Mouse (Mus musculus): ENCODE data around the gene Cog5.

Cog5 gene

DNA sequence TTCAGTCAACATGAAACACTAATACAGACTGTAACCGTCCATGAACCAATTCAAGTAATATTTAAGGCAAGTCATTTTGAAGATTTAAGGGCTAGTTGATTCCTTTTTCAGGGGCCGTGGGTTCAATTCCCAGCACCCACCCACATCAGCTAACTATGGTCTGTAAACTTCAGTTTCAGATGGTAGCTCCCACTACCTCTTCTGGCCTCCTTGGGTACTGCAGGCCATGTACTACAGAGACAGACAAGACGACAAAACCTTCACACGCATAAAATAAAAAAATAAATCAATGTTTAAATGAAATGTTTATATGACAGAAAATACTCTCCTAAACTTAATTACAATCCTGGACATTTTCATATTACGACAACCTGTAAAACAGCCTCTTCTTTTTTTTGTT lies 292.8 kb downstream of the Cog5 start:
- no peak for DNase-seq

- DNase-seq: no peak
Measured at GRCm38 (mm10) chr12:31948101-31949000, 293.7 kb downstream of the Cog5 start.

GRCm38 (mm10) chr12:31949193-31949741 lies 294.6 kb downstream of the Cog5 start:
- peak; percentile 99 for DNase-seq

DNA sequence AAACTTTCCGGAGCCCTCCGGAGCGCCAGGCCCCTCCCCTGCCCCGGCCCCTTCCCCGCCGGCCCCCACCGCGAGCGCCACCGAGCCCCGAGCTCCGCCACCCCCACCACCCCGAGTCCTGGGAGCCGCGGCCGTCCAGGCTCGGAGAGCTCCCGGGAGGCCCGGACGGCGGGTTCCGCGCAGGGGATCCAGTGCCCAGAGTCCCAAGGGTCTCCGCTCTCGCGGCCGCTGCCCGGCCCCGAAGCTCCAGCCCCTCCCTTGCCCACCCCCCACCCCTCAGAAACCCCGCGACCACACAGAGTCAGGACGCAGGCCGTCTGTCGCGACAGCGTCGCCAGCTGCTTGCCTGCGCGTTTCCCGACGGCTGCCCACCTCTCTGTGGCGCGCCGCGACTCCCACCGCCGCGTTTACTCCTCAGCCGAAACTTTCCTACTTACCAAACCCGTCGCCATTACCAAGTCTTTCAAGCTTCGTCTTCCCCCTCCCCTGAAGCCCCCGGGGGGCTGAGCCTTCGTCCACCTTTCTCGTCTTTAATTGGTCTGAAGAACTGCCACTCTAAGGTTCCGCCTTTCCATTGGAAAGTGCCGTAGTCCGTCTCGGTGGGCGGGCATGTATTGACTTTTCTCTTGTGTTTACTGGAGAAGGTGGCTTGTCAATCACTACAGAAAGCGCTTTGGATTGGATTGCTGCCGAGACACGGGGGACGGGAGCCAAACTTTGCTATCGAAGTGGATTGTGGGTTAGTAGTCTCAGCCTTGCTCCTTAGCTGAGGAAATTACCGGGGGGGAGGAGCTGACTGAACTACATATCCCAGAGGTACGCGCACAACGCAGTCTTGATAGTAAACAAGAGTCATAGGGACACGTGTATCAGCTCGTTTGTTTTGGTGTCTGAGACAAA lies 295.3 kb downstream of the Cog5 start, which contains the start of gene Hbp1:
Gene Hbp1 (minus strand): TSS at position 777 of the 900 bp plus-strand sequence.
- DNase-seq: peak; percentile 100

DNA sequence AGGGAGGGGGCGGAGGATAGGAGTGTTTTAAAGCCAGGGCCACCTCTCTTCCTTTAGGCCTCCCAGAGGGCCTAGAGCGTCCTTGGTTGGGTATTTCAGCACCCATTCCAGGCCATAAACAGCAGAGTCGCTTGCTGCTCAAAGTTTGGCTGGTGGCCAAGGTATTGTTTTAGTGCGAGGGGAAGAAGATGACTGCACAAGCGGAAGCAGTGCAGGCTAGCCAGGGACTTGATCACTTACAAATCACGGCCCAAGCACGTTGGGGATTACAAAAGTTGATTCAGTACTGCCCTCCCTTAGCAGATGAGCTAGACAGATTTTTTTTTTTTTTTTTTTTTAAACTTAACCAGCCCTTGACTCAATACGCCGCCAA lies 296.0 kb downstream of the Cog5 start:
- DNase-seq: no peak

DNA sequence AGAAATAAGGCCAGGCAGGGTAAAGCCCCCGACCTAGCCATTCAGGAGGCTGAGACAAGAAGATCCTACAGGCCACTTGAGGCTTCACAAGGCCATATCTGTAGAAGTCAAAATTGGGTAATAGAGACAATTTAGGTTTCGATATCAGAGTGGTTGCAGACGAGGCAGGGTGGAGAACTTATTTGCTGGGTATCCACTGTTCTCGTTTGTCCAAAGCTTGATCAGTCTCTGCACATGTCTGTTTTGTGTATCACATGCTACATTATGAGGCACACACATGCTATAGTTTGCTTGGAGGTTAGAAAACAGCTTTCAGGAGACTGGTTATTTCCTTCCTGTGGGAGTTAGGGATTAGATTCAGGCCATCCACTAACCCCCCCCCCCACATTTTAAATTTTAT lies 301.2 kb downstream of the Cog5 start:
- DNase-seq: no peak

GRCm38 (mm10) chr12:31964074-31964473 lies 309.4 kb downstream of the Cog5 start:
- no peak for DNase-seq

- DNase-seq: peak; percentile 46
Measured at GRCm38 (mm10) chr12:31965517-31966212, 311.0 kb downstream of the Cog5 start.

- DNase-seq: peak; percentile 61
Measured at GRCm38 (mm10) chr12:31966405-31966804, 311.7 kb downstream of the Cog5 start.

DNA sequence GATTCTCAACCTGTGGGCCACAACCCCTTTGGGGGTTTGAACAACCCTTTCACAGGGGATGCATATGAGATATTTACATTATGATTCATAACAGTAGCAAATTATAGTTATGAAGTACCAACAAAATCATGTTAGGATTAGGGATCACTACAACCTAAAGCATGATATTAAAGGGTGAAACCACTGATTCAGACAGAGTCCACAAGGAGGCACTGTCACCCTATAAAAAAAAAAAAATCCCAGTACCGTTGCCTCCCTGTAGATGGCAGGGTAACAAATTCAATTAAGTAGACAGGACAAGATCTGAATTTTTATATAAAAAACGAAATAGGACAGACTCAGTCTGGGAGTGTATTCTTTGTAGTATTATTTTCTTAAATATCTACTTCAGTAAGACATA lies 312.9 kb downstream of the Cog5 start:
- no peak for DNase-seq

DNA sequence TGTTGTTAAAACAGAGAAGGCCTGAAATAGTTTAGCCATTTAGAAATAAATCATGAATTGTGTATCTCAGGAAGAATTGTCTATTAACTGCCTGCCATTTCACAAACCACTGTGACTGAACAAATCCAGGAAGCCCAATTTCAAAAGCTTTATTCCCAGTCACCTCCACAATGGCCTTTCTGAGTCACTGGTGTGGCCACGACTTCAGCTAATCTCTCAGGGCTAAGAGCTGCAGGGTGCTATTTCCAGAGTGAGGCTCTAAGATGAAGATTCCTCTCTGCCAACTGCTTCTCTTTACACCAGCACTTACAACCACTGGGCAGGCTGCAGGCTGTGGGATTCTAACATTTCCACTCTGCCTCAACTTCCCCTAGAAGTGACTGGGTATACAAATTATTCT lies 314.4 kb downstream of the Cog5 start:
- no peak for DNase-seq

DNA sequence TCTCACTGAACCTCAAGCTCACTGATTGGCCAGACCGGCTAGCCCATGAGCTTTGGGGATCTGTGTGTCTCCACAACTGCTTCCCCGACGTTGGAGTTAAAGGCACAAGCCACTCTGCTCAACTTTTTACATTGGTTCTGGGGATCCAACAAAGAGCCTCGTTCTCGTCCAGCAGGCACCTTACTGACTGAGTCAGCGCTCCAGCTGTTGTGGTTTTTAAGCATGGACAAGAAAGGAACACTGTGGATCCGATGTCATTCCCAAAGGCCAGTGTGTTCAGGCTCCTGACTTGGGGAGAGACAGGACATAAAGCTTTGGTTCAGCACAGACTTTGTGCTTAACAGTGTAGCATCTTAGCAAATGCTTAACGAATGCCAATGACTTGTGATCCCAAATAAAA lies 316.9 kb downstream of the Cog5 start:
- peak; percentile 73 for DNase-seq

DNA sequence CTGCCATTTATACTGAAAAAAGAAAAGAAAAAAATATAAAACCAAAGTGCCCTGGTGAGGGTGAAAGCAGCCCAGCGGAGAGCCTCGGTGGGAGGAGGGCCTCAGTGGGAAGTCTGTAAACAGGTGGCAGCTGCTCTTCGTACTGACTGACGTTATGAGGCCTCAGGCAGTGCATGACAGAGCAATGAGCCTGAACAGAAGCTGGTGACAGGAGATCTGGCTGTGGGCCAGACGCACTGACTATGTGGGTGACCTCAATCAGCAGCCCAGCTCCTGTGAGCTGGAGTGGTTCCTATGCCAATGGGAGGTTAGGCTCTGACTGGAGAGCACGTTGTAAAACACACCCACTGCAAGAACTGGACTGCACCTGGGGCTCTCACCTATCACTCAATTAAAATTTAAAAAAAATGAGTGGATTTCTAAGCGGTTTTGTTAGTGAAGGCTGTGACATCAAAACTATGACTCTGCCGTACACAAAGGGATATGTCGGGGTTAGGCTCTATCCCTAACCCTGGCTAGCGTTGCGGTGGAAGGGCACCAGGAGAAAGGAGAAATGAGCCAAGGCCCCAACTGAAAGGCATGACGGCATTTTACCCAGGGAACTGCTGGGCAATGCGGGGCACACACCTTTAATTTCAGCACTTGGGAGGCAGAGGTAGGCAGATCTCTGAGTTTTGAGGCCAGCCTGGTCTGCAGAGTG lies 319.0 kb downstream of the Cog5 start:
- DNase-seq: peak; percentile 98

DNA sequence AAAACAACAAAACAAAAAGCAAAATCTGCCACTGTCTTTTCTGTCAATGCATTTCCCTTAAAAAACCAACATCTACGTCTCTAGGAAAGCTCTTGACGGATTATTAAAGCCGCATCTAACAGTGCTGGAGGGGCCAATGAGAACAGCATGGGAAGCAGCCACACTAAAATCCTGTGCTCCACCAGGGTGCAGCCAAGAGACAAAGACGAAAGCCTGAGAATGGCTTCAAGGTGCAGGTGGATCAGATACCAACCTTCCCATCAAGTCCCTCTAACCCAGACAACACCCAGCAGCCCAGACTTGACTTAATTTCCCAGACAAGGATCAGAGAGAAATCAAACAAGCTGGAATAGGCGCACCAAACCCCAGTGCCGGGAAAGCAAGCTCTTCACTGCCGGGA lies 321.9 kb downstream of the Cog5 start:
- DNase-seq: no peak

DNA sequence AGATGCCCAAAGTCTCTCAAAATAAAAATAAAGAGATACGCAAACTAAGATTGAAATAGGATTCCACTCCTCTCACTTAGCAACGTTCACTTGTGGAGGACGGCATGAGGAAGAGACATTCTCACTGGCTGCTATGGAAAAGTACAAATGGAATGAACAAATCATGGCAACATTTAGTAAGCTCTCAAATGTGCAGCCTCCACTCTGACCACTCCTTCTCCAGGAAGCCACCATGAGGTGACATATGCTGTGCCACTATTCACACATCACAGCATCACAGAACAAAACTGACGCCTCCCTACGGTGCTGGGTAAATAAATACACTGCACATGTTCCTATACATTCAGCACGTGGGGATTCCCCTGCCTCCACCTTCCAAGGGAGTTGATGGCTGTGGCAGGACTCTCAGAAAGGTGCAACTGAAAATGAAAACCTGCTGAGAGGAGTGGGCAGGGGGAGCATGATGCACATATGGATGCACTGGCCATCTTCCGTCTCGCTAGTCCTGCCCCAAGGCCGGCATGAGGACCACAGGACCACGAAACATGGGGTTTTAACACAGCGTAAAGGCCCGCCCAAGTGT lies 323.0 kb downstream of the Cog5 start:
- peak; percentile 80 for DNase-seq

DNA sequence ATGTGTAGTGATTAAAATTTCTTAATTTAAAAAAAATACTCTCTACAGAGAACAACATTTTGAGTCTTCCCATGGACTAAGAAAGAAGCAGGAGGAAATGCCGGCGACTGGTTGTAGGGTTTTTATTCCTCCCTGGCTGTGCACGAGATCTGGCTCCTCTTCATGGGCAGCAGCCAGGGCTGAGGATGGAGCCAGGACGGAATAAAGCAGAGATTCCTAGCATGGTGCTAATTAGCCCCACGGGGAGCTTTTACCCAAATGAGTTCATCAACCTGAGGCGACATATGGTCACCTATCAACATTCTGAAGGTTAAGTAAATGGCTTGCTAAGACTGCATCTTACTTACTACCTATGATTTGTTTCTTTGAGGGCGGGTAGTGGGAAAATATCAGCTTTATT lies 328.6 kb downstream of the Cog5 start:
- peak; percentile 76 for DNase-seq

GRCm38 (mm10) chr12:31983769-31984168 lies 329.1 kb downstream of the Cog5 start:
- DNase-seq: peak; percentile 23

- no peak for DNase-seq
Measured at GRCm38 (mm10) chr12:31984206-31984605, 329.5 kb downstream of the Cog5 start.

DNA sequence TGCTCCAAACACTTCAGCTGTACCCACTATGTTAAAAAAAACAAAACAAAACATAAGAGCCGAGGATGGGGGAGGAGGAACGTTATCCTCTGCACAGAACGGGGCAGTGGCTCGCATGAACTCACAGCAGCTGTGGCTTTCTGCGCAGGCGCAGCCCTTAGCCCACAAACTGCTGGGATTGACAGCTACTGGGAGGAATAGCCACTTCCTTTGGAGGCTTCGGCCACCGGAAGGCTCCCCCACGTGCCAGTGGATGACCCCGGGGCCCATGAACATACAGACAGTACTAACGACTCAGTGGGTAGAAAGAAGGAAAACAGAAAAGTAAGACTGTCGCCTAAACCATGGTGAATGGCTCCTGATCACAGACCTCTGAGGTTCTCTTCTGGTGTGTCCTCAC lies 330.0 kb downstream of the Cog5 start:
- DNase-seq: peak; percentile 94

DNA sequence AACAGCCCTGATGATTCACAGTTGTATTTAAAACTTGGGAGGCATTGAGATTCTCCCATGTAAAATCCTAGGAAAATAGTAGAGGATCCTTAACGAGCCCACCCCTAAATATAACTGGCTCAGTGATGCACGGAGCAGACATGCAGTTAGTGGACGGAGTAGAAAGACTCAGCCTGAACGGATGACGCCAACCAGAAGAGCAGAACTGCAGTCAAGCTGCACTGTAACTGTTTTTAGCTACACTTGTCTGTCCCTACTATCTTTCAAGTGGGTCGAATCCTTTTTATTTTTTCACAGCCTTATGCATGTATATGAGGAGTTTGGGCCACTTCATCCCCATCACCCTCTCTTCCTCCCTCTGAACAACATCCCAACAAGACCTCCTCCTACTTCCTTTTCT lies 331.1 kb downstream of the Cog5 start:
- peak; percentile 28 for DNase-seq

DNA sequence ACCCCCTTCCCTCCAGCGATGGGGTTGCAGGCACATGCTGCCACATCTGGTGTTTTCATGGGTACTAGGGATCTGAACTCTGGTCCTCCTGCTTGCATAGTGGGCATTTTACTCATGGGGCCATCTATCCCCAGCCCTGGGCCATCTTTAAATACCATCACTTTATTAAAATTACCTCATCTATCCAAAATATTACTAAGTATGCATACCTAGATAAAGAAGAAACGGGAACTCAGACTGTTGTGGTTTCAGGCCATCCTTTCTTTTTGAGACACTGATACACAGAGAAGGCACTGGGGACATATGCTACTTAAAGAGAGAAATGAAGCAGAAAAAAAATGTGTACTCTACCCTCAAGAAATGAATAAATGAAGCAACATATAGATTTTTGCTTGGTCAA lies 331.8 kb downstream of the Cog5 start:
- peak; percentile 63 for DNase-seq

Measured in heart, adult 11 months (tissue).